Mouse (Mus musculus): Measurements from ENCODE around the gene A530084C06Rik. TPM values are rescaled to one million over a fixed set of nuclear protein-coding genes. Genes with fewer than 3 reads are reported as not detected.

The A530084C06Rik gene
- polyA plus RNA-seq, 1 experiment from 2014 or later: not detected

GRCm38 (mm10) chr13:31531651-31532061, 27.5 kb downstream of the A530084C06Rik start:
- H3K4me1 ChIP-seq: peaks cover 13% of the 10 kb centered on the region; the same call in 1 of the 2 replicates
- H3K27me3 ChIP-seq: 0 out of 2 replicates have a peak, but pooled peaks cover 3% of the 10 kb centered on the region
- 0 out of 2 replicates have a peak overlapping the region, but pooled peaks have one; percentile 5 for H3K4me2 ChIP-seq
- WGBS: 6% methylated on average over 8 of the region's 8 CpGs
- H3K9me3 ChIP-seq (replicated peaks): no peaks in the 10 kb centered on the region
- H3K36me3 ChIP-seq: no peaks in the 10 kb centered on the region
- ATAC-seq (replicated peaks; ENCODE audit: low FRiP score): peak; percentile 93
- H3K27ac ChIP-seq: no peak overlapping the region
- no peak overlapping the region for H3K9ac ChIP-seq
- no peak overlapping the region for H3K4me3 ChIP-seq (replicated peaks)

- peaks cover 13% of the 10 kb centered on the region; the same call in 1 of the 2 replicates for H3K4me1 ChIP-seq
- no peaks in the 10 kb centered on the region for H3K9me3 ChIP-seq (replicated peaks)
- H3K27ac ChIP-seq: no peak overlapping the region
- 63% methylated on average over 5 of the region's 5 CpGs for WGBS
- ATAC-seq (replicated peaks; ENCODE audit: low FRiP score): peak; percentile 29; the same call in 1 of the 2 replicates
- 0 out of 2 replicates have a peak, but pooled peaks cover 3% of the 10 kb centered on the region for H3K27me3 ChIP-seq
- no peaks in the 10 kb centered on the region for H3K36me3 ChIP-seq
- H3K4me3 ChIP-seq (replicated peaks): no peak overlapping the region
- no peak overlapping the region for H3K9ac ChIP-seq
- no peak overlapping the region for H3K4me2 ChIP-seq
Observed at GRCm38 (mm10) chr13:31531186-31531585, 27.9 kb downstream of the A530084C06Rik start.

DNA sequence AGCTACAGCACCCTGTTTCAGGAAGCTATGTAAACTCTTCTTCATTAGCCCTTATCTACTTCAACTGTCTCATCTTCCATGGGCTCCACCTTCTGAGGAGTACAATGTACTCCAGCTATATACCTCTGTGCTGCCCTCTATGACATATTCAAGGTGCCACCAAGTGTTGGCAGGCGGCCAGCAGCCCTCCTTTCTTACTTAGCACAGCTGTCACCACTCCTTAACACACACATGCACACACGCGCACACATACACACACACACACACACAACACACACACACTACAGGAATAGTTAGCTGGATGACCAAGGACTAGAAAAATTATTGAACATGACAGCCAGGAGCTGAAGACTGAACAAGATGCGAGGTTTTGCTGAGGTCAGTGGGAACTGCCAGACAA, 34.2 kb downstream of the A530084C06Rik start:
- 85% methylated on average over 4 of the region's 4 CpGs for WGBS
- Histone ChIP-seq H3K36me3 (no peaks in the 10 kb centered on the region), H3K9ac (no peak overlapping the region), H3K27me3 (0 out of 2 replicates have a peak, but pooled peaks cover 1% of the 10 kb centered on the region), H3K9me3 (replicated peaks) (no peaks in the 10 kb centered on the region), H3K27ac (no peak overlapping the region), H3K4me1 (no peaks in the 10 kb centered on the region), H3K4me3 (replicated peaks) (no peak overlapping the region), H3K4me2 (no peak overlapping the region)
- no peak for ATAC-seq (replicated peaks; ENCODE audit: low FRiP score)

- ATAC-seq (replicated peaks; ENCODE audit: low FRiP score): no peak
- Histone ChIP-seq H3K27ac (no peak overlapping the region), H3K4me2 (no peak overlapping the region), H3K27me3 (no peaks in the 10 kb centered on the region), H3K4me1 (no peaks in the 10 kb centered on the region), H3K9me3 (replicated peaks) (no peaks in the 10 kb centered on the region), H3K36me3 (no peaks in the 10 kb centered on the region), H3K9ac (no peak overlapping the region), H3K4me3 (replicated peaks) (no peak overlapping the region)
- 85% methylated on average over 9 of the region's 9 CpGs for WGBS
Observed at GRCm38 (mm10) chr13:31518971-31519370, 40.2 kb downstream of the A530084C06Rik start.

DNA sequence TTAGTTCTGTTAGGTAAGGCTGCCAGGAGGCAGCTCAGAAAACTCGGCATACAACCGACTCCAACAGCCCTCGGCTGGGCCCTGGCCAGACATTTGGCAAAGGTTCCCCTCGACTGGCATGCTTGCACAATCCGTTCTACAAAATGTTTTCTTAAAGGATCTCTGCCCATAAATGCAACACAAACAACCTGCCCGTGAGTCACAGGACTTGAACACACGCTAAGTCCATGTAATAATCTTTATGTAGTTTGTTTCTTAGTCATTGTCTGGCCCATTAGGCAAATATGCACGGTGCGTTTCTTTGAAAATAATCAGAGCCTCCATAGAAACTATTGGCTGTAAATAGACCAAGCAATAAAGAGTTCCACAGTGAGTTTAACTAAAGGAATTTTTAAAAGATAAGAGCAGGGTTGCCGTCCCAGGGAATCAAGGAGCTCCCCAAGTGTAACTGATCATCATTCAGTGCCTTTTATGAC, 40.7 kb downstream of the A530084C06Rik start:
- no peak overlapping the region for H3K27ac ChIP-seq
- H3K4me1 ChIP-seq: no peaks in the 10 kb centered on the region
- no peaks in the 10 kb centered on the region for H3K27me3 ChIP-seq
- H3K4me2 ChIP-seq: no peak overlapping the region
- no peaks in the 10 kb centered on the region for H3K9me3 ChIP-seq (replicated peaks)
- no peak overlapping the region for H3K9ac ChIP-seq
- 61% methylated on average over 10 of the region's 10 CpGs for WGBS
- no peaks in the 10 kb centered on the region for H3K36me3 ChIP-seq
- no peak overlapping the region for H3K4me3 ChIP-seq (replicated peaks)
- no peak for ATAC-seq (replicated peaks; ENCODE audit: low FRiP score)

GRCm38 (mm10) chr13:31515261-31515660, 43.9 kb downstream of the A530084C06Rik start:
- no peak overlapping the region for H3K9ac ChIP-seq
- H3K27me3 ChIP-seq: no peaks in the 10 kb centered on the region
- no peak overlapping the region for H3K4me3 ChIP-seq (replicated peaks)
- no peaks in the 10 kb centered on the region for H3K4me1 ChIP-seq
- H3K36me3 ChIP-seq: no peaks in the 10 kb centered on the region
- no peak overlapping the region for H3K4me2 ChIP-seq
- no peak overlapping the region for H3K27ac ChIP-seq
- ATAC-seq (replicated peaks; ENCODE audit: low FRiP score): no peak
- no peaks in the 10 kb centered on the region for H3K9me3 ChIP-seq (replicated peaks)
- WGBS: 90% methylated on average over 7 of the region's 7 CpGs

DNA sequence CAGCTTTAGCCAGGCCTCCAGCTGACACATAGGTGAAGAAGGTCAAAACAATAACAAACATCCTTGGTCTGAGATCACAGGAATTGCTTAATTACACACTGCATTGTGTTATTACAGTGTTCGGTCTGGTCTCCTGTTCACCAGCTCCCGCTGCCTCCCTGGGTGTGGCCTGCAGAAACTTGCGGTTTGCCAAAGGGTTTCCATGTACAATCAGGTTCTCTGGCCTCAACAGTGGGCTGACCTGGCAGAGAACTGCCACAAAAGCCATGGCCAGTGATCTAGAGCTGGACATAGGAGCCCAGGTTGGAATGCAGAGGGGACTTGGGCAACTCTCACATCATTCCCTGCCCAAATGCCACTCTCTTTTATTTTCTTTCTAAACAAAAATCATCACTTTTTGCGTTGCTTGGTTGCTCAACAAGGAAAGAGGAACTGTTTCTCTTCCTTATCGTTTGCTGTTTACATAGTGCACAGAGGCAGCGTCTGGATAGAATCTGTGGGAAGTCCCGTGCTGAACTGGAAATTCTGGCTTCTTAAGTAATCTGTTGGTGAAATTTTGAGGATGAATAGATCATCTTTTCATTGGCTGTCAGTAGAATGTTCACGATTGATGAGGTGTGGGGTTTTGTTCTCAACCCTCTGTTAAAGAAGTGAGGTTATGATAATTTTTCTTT, 52.5 kb downstream of the A530084C06Rik start:
- WGBS: 58% methylated on average over 8 of the region's 8 CpGs
- no peak overlapping the region for H3K4me3 ChIP-seq (replicated peaks)

More for the DNA sequence above, 52.5 kb downstream of the A530084C06Rik start:
- no peaks in the 10 kb centered on the region for H3K36me3 ChIP-seq
- 0 out of 2 replicates have a peak, but pooled peaks have one; percentile 18 for ATAC-seq (replicated peaks; ENCODE audit: low FRiP score)
- H3K27ac ChIP-seq: no peak overlapping the region
- no peaks in the 10 kb centered on the region for H3K4me1 ChIP-seq
- no peaks in the 10 kb centered on the region for H3K9me3 ChIP-seq (replicated peaks)
- H3K4me2 ChIP-seq: no peak overlapping the region
- no peak overlapping the region for H3K9ac ChIP-seq
- H3K27me3 ChIP-seq: no peaks in the 10 kb centered on the region

Other genes starting within 250 kb of the A530084C06Rik start
- 3.9 and 4.0 TPM in 2 replicates for gene Foxq1, start 3.2 kb downstream of the A530084C06Rik start, polyA plus RNA-seq (2015; fragmentation: Nextera tagmentation; extraction: Ambion mirVana)
- 0.24 and 0.27 TPM in 2 replicates for gene Foxf2, start 66.5 kb upstream of the A530084C06Rik start, polyA plus RNA-seq (2015; fragmentation: Nextera tagmentation; extraction: Ambion mirVana)
- gene Foxc1, start 247.3 kb upstream of the A530084C06Rik start, polyA plus RNA-seq (2015; fragmentation: Nextera tagmentation; extraction: Ambion mirVana): 4.1 and 5.2 TPM in 2 replicates